Mouse (Mus musculus): ENCODE results near the gene Tyw5. TPM values are rescaled to one million over a fixed set of nuclear protein-coding genes. Genes with fewer than 3 reads are reported as not detected.
A peak's percentile ranks its signal among the peaks of the same experiment; 100 is the strongest.

The Tyw5 gene
- polyA plus RNA-seq, 1 experiment from 2014 or later, result 33.2 TPM

GRCm38 (mm10) chr1:57377376-57378341, 29.2 kb downstream of the Tyw5 start, which contains the start of gene 1700066M21Rik:
Gene 1700066M21Rik (plus strand): TSS chr1:57377620.
- no peaks in the 10 kb centered on the region for H3K9me3 ChIP-seq (replicated peaks)
- peaks cover 24% of the 10 kb centered on the region for H3K4me1 ChIP-seq
- H3K36me3 ChIP-seq, result no peaks in the 10 kb centered on the region
- under 1% methylated on average over 80 of the region's 81 CpGs for WGBS
- H3K27ac ChIP-seq (replicated peaks), result peak within 1 kb of the TSS; percentile 93
- H3K4me2 ChIP-seq, result peak within 1 kb of the TSS; percentile 67
- ATAC-seq (ENCODE audit: low FRiP score), result peak; percentile 99
- no peaks in the 10 kb centered on the region for H3K27me3 ChIP-seq (replicated peaks)
- H3K4me3 ChIP-seq (replicated peaks), result peak within 1 kb of the TSS; percentile 88
- peak within 1 kb of the TSS; percentile 92 for H3K9ac ChIP-seq (replicated peaks)

DNA sequence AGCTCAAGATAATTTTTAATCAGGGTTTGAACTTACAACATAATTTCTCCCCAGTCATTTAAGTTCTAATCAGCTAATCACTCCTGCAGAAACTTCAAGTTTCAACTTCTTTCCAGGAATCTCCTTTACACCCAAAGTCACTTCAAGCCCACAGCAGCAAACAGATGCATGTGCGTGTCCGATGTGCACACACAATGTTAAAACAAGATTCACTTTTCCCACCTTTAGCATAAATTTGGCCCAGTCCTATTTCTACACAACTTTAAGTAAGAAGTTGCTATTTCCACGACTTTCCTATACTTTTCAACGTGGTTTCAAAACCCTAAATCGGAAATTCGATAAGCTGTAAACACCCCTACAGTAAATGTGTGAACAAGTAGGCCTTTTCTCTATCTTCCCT, 30.1 kb downstream of the Tyw5 start:
- no peak overlapping the region for H3K9ac ChIP-seq (replicated peaks)
- H3K27ac ChIP-seq (replicated peaks), result no peak overlapping the region
- WGBS, result 72% methylated on average over 6 of the region's 6 CpGs
- H3K9me3 ChIP-seq (replicated peaks), result no peaks in the 10 kb centered on the region
- peak overlapping the region; percentile 88; the same call in 1 of the 2 replicates for H3K4me3 ChIP-seq (replicated peaks)
- H3K4me1 ChIP-seq, result peaks cover 24% of the 10 kb centered on the region
- ATAC-seq (ENCODE audit: low FRiP score), result no peak
- no peaks in the 10 kb centered on the region for H3K27me3 ChIP-seq (replicated peaks)
- H3K36me3 ChIP-seq, result no peaks in the 10 kb centered on the region
- H3K4me2 ChIP-seq, result peak overlapping the region; percentile 67

DNA sequence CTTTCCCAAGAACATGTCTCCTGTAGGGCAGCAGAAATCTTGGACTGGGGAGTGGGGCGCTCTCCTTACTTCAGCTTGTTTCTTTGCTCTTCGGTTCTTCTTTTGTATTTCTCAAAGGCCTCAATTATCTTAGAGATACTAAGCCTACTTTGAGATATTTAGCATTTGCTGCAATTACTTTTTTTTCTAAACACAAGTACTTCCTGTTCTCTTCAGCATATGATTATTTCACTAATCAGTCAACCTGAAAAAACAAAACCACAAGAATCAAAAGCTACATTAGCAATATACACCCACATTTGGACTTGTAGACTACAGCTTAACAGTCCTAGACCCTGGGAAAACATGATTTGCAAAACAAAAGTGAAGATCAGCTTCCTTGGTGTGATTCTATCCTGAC, 31.6 kb downstream of the Tyw5 start:
- Histone ChIP-seq H3K4me2 (no peak overlapping the region), H3K4me1 (peaks cover 24% of the 10 kb centered on the region), H3K9me3 (replicated peaks) (no peaks in the 10 kb centered on the region), H3K27ac (replicated peaks) (no peak overlapping the region), H3K4me3 (replicated peaks) (no peak overlapping the region), H3K36me3 (no peaks in the 10 kb centered on the region), H3K9ac (replicated peaks) (no peak overlapping the region), H3K27me3 (replicated peaks) (no peaks in the 10 kb centered on the region)
- 93% methylated on average over 2 of the region's 2 CpGs for WGBS
- no peak for ATAC-seq (ENCODE audit: low FRiP score)

DNA sequence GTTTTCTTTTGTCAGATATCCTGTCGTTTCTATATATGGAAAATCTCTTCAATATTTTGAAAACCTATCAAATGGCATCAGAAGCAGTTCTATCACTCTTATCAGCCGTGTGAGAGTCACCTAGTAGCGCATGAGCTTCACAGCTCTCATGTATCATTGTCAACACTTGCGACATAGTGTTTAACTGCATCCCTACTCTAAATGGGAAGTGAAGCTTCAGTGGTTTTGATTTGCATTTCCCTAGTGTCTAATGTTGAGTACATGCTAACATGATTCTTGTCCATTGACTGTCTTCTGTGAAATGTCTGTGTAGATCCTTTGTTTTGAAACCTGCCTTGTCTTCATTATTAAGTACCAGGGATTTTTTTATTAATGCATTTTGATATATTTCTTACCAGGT, 36.5 kb downstream of the Tyw5 start:
- Histone ChIP-seq H3K4me2 (no peak overlapping the region), H3K36me3 (no peaks in the 10 kb centered on the region), H3K9me3 (replicated peaks) (no peaks in the 10 kb centered on the region), H3K27ac (replicated peaks) (no peak overlapping the region), H3K4me3 (replicated peaks) (no peak overlapping the region), H3K27me3 (replicated peaks) (no peaks in the 10 kb centered on the region), H3K9ac (replicated peaks) (no peak overlapping the region), H3K4me1 (no peaks in the 10 kb centered on the region)
- ATAC-seq (ENCODE audit: low FRiP score), result no peak
- 79% methylated on average over 4 of the region's 4 CpGs for WGBS

DNA sequence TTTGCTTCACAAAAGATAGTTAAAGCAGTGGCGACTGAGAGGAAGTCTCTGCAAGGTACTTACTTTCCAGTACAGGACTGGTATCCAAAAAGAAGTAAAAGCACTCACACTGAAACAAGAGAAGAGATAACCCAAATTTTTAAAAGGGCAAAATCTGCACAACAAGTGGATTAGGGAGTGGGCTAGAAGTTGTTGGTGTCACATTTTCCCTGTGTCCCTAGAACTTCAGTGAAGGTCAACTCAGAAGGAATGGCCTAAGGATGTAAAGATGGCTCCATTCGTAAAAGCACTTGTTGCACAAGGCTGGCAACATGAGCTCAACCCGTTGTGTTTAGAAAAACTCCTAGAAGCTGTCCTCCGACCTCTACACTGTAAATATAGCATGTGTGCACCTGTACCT, 37.8 kb downstream of the Tyw5 start:
- no peak overlapping the region for H3K4me3 ChIP-seq (replicated peaks)
- H3K27me3 ChIP-seq (replicated peaks), result no peaks in the 10 kb centered on the region
- H3K27ac ChIP-seq (replicated peaks), result no peak overlapping the region
- H3K4me2 ChIP-seq, result no peak overlapping the region
- no peaks in the 10 kb centered on the region for H3K36me3 ChIP-seq
- no peaks in the 10 kb centered on the region for H3K4me1 ChIP-seq
- H3K9ac ChIP-seq (replicated peaks), result no peak overlapping the region
- no peak for ATAC-seq (ENCODE audit: low FRiP score)
- 91% methylated on average over 4 of the region's 4 CpGs for WGBS
- no peaks in the 10 kb centered on the region for H3K9me3 ChIP-seq (replicated peaks)

DNA sequence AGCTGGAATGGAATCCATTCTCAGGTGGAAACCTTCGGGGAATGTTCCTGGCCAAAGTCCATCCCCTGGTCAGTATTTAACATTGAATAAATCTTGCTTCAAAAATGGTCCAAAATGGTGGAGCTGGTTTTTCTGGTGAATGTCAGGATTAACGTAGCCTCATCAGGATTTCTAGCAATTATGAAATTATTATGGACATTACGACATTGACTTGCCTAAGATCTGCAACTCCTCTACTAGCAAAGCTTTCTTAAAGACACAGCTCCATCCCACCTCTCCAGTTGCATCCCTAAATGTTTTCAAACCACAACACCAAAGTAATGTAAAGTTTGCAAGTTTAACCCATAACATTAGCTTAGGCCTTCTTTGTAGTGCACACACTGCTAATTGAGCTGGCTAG, 39.5 kb downstream of the Tyw5 start:
- Histone ChIP-seq H3K4me2 (no peak overlapping the region), H3K27me3 (replicated peaks) (no peaks in the 10 kb centered on the region), H3K4me1 (no peaks in the 10 kb centered on the region), H3K9ac (replicated peaks) (no peak overlapping the region), H3K27ac (replicated peaks) (no peak overlapping the region), H3K36me3 (no peaks in the 10 kb centered on the region), H3K4me3 (replicated peaks) (no peak overlapping the region), H3K9me3 (replicated peaks) (no peaks in the 10 kb centered on the region)
- ATAC-seq (ENCODE audit: low FRiP score), result no peak
- WGBS, result 96% methylated on average over 3 of the region's 3 CpGs

- ATAC-seq (ENCODE audit: low FRiP score), result peak; percentile 55; the same call in 1 of the 2 replicates
Measured at GRCm38 (mm10) chr1:57358546-57358945, 48.4 kb downstream of the Tyw5 start.

DNA sequence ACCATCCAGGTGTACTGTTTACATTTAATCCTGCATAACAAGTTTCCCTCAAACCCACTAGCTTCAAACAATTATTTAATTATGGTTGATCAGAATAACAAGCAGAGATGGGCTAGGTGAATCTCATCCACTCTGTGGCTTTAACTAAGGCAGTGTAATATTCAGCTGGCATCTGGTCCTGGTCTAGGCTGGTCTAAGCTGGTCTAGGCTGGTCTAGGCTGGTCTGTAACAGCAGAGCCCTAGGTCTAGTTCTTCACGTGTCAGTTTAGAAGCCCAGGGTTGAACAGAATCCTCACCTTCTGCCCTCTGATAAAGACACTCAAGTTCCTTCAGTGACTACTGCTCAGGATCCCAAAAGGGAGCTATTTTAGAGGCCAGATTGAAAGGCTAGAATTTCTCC, 55.0 kb downstream of the Tyw5 start:
- Histone ChIP-seq H3K27ac (replicated peaks) (no peak overlapping the region), H3K4me3 (replicated peaks) (no peak overlapping the region), H3K9ac (replicated peaks) (no peak overlapping the region), H3K9me3 (replicated peaks) (no peaks in the 10 kb centered on the region), H3K4me1 (no peaks in the 10 kb centered on the region), H3K36me3 (no peaks in the 10 kb centered on the region), H3K4me2 (no peak overlapping the region), H3K27me3 (replicated peaks) (no peaks in the 10 kb centered on the region)
- 73% methylated on average over 1 of the region's 1 CpGs for WGBS
- ATAC-seq (ENCODE audit: low FRiP score), result no peak

More at GRCm38 (mm10) chr1:57358546-57358945, 48.4 kb downstream of the Tyw5 start:
- Histone ChIP-seq H3K36me3 (no peaks in the 10 kb centered on the region), H3K4me1 (no peaks in the 10 kb centered on the region), H3K9ac (replicated peaks) (no peak overlapping the region), H3K4me2 (no peak overlapping the region), H3K4me3 (replicated peaks) (no peak overlapping the region), H3K9me3 (replicated peaks) (no peaks in the 10 kb centered on the region), H3K27ac (replicated peaks) (no peak overlapping the region), H3K27me3 (replicated peaks) (no peaks in the 10 kb centered on the region)
- 49% methylated on average over 5 of the region's 5 CpGs for WGBS

GRCm38 (mm10) chr1:57347487-57347886, 59.4 kb downstream of the Tyw5 start:
- ATAC-seq (ENCODE audit: low FRiP score), result no peak
- H3K4me2 ChIP-seq, result no peak overlapping the region

DNA sequence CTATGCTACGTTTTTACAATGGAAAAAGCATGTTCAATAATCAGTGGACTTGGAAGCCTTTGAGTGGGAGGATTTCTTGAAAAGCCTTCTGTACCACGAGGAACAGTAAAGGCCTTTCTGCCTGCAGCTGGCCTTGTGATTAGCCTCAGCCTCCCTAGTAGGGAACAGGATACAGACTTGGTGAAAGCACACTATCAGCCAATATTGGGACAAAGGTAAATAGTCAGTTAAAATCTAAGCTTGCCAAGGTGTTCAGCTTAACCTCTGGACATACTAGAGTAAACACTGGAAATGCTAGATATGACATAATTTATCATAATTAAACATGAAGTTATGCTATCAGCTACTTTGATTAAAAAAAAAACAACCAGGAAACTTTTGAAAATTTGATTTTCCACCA, 65.7 kb downstream of the Tyw5 start:
- no peak for ATAC-seq (ENCODE audit: low FRiP score)
- Histone ChIP-seq H3K9me3 (replicated peaks) (no peaks in the 10 kb centered on the region), H3K27ac (replicated peaks) (no peak overlapping the region), H3K36me3 (no peaks in the 10 kb centered on the region), H3K4me2 (no peak overlapping the region), H3K27me3 (replicated peaks) (no peaks in the 10 kb centered on the region), H3K4me3 (replicated peaks) (no peak overlapping the region), H3K9ac (replicated peaks) (no peak overlapping the region), H3K4me1 (no peaks in the 10 kb centered on the region)
- 18% methylated on average over 2 of the region's 2 CpGs for WGBS

More at GRCm38 (mm10) chr1:57347487-57347886, 59.4 kb downstream of the Tyw5 start:
- Histone ChIP-seq H3K9ac (replicated peaks) (no peak overlapping the region), H3K4me3 (replicated peaks) (no peak overlapping the region), H3K27me3 (replicated peaks) (no peaks in the 10 kb centered on the region), H3K27ac (replicated peaks) (no peak overlapping the region), H3K36me3 (no peaks in the 10 kb centered on the region), H3K4me1 (no peaks in the 10 kb centered on the region), H3K9me3 (replicated peaks) (no peaks in the 10 kb centered on the region)

GRCm38 (mm10) chr1:57339156-57339796, 67.6 kb downstream of the Tyw5 start:
- no peak for ATAC-seq (ENCODE audit: low FRiP score)
- 51% methylated on average over 14 of the region's 14 CpGs for WGBS

More at GRCm38 (mm10) chr1:57339156-57339796, 67.6 kb downstream of the Tyw5 start:
- Histone ChIP-seq H3K27ac (replicated peaks) (no peak overlapping the region), H3K27me3 (replicated peaks) (no peaks in the 10 kb centered on the region), H3K36me3 (no peaks in the 10 kb centered on the region), H3K4me3 (replicated peaks) (no peak overlapping the region), H3K9me3 (replicated peaks) (no peaks in the 10 kb centered on the region), H3K4me2 (no peak overlapping the region), H3K9ac (replicated peaks) (no peak overlapping the region), H3K4me1 (no peaks in the 10 kb centered on the region)
